In the genomic region with DNA sequence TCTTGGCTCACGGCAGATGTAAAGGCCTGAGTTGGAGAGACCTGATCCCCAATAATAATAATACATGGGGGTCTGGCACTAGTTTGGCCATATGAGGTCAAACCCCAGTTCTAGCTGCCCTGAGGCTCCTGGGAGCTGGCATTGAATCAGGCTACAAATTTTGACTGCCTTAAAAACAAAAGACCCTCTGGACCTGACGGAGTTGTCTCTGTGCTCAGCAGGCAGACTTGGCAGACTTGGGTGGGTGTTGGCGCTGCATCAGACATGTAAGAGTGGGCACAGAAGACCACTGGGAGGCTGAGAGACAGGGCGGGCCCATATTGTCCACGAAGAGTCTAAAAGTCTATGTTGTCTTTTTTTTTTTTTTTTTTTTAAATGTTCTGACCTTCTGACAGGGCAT, we compare ENCODE assay signal across 15 mouse cellular contexts. TPM values are rescaled to one million over a fixed set of nuclear protein-coding genes. Genes with fewer than 3 reads are reported as not detected.
"Had no signal": no experiment of that assay in that cellular context is flagged by ENCODE, and none has a peak within 500 bp of the region (broad histone marks: within the 10 kb centered on the region; RNA-seq: fewer than 3 reads in every experiment).

No protein-coding gene starts in this region.

- H3K9me3 ChIP-seq: limb, embryonic 12.5 days; megakaryocyte, embryonic 14.5 days; midbrain, embryonic 15.5 days had no signal

- H3K4me1 ChIP-seq: limb, embryonic 12.5 days; midbrain, embryonic 15.5 days had no signal

- ATAC-seq: intestine, postnatal 0 days; midbrain, embryonic 15.5 days had no signal

- H3K27me3 ChIP-seq: limb, embryonic 12.5 days; megakaryocyte, embryonic 14.5 days; midbrain, embryonic 15.5 days had no signal

- H3K9ac ChIP-seq: limb, embryonic 12.5 days; lung, embryonic 14.5 days; midbrain, embryonic 15.5 days had no signal

- DNase-seq: kidney, adult 8-10 months; kidney, postnatal 25 days; layer of hippocampus, adult 9-11 months; lung, embryonic 14.5 days; lung, postnatal 10 days; right cerebral cortex, adult 18-20 months; right cerebral cortex, postnatal 25 days had no signal

- H3K4me3 ChIP-seq: limb, embryonic 12.5 days; megakaryocyte, embryonic 14.5 days; midbrain, embryonic 15.5 days had no signal

- H3K27ac ChIP-seq: limb, embryonic 12.5 days; macrophage; midbrain, embryonic 15.5 days had no signal

- H3K4me2 ChIP-seq: limb, embryonic 12.5 days; lung, embryonic 14.5 days; midbrain, embryonic 11.5 days; midbrain, embryonic 15.5 days had no signal

RNA-seq across cellular contexts. Expression of a gene that starts 35.9 kb away (rescaled TPM):
- polyA plus RNA-seq: liver, adult 2 months; macrophage; midbrain, embryonic 11.5 days; midbrain, embryonic 15.5 days; neural tube, embryonic 14.5 days had no signal

RNA-seq across cellular contexts. Expression of a gene that starts 47.6 kb away (rescaled TPM):
- polyA plus RNA-seq: intestine, postnatal 0 days; limb, embryonic 12.5 days; lung, embryonic 14.5 days; macrophage; midbrain, embryonic 11.5 days; midbrain, embryonic 15.5 days; neural tube, embryonic 14.5 days had no signal
